Mouse (Mus musculus): ENCODE measurements around the gene Cenpf. TPM values are rescaled to one million over a fixed set of nuclear protein-coding genes. Genes with fewer than 3 reads are reported as not detected.
A peak's percentile ranks its signal among the peaks of the same experiment; 100 is the strongest.
"Not testable (repeated sequence)": the region's sequence is repeated elsewhere in the genome, so short reads cannot be mapped to it uniquely, and the experiment has no call there.

Gene Cenpf
- polyA plus RNA-seq, 1 experiment from 2014 or later: 72.6 TPM

GRCm38 (mm10) chr1:189703156-189703555 lies 15.3 kb upstream of the Cenpf start:
- no peak for ATAC-seq (replicated peaks; ENCODE audit: insufficient number of reproducible peaks, low FRiP score, low TSS enrichment)
- H3K4me1 ChIP-seq (ENCODE audit: control insufficient read depth, insufficient read depth, low read length): 0 out of 2 replicates have a peak, but pooled peaks cover 4% of the 10 kb centered on the region
- H3K9me3 ChIP-seq (replicated peaks; ENCODE audit: control insufficient read depth, low read length): no peaks in the 10 kb centered on the region
- H3K27me3 ChIP-seq (ENCODE audit: control insufficient read depth, insufficient read depth, low read length): no peaks in the 10 kb centered on the region
- no peaks in the 10 kb centered on the region for H3K36me3 ChIP-seq (ENCODE audit: control insufficient read depth, insufficient read depth, low read length)
- H3K4me2 ChIP-seq: no peak overlapping the region
- H3K4me3 ChIP-seq (ENCODE audit: low read depth, low read length): no peak overlapping the region
- 48% methylated on average over 7 of the region's 7 CpGs for WGBS (ENCODE audit: insufficient replicate concordance)
- H3K9ac ChIP-seq (ENCODE audit: low read depth, low read length): no peak overlapping the region
- no peak overlapping the region for H3K27ac ChIP-seq (ENCODE audit: low read depth, low read length)

- Histone ChIP-seq H3K27ac (ENCODE audit: low read depth, low read length) (no peak overlapping the region), H3K9me3 (replicated peaks; ENCODE audit: control insufficient read depth, low read length) (no peaks in the 10 kb centered on the region), H3K9ac (ENCODE audit: low read depth, low read length) (no peak overlapping the region), H3K4me2 (no peak overlapping the region), H3K4me3 (ENCODE audit: low read depth, low read length) (no peak overlapping the region), H3K36me3 (ENCODE audit: control insufficient read depth, insufficient read depth, low read length) (no peaks in the 10 kb centered on the region), H3K27me3 (ENCODE audit: control insufficient read depth, insufficient read depth, low read length) (no peaks in the 10 kb centered on the region), H3K4me1 (ENCODE audit: control insufficient read depth, insufficient read depth, low read length) (0 out of 2 replicates have a peak, but pooled peaks cover 4% of the 10 kb centered on the region)
- 2% methylated on average over 6 of the region's 6 CpGs for WGBS (ENCODE audit: insufficient replicate concordance)
- no peak for ATAC-seq (replicated peaks; ENCODE audit: insufficient number of reproducible peaks, low FRiP score, low TSS enrichment)
These were observed 13.1 kb upstream of the Cenpf start for GRCm38 (mm10) chr1:189700990-189701389.

- ATAC-seq (replicated peaks; ENCODE audit: insufficient number of reproducible peaks, low FRiP score, low TSS enrichment): no peak
- Histone ChIP-seq H3K4me2 (no peak overlapping the region), H3K9me3 (replicated peaks; ENCODE audit: control insufficient read depth, low read length) (no peaks in the 10 kb centered on the region), H3K27ac (ENCODE audit: low read depth, low read length) (no peak overlapping the region), H3K36me3 (ENCODE audit: control insufficient read depth, insufficient read depth, low read length) (no peaks in the 10 kb centered on the region), H3K4me1 (ENCODE audit: control insufficient read depth, insufficient read depth, low read length) (0 out of 2 replicates have a peak, but pooled peaks cover 4% of the 10 kb centered on the region), H3K4me3 (ENCODE audit: low read depth, low read length) (no peak overlapping the region), H3K27me3 (ENCODE audit: control insufficient read depth, insufficient read depth, low read length) (no peaks in the 10 kb centered on the region), H3K9ac (ENCODE audit: low read depth, low read length) (no peak overlapping the region)
- 64% methylated on average over 6 of the region's 6 CpGs for WGBS (ENCODE audit: insufficient replicate concordance)
These were observed 12.3 kb upstream of the Cenpf start for GRCm38 (mm10) chr1:189700186-189700585.

- H3K4me2 ChIP-seq: peak overlapping the region; percentile 37; the same call in 1 of the 2 replicates
- H3K9ac ChIP-seq (ENCODE audit: low read depth, low read length): no peak overlapping the region
- H3K4me3 ChIP-seq (ENCODE audit: low read depth, low read length): no peak overlapping the region
- no peaks in the 10 kb centered on the region for H3K27me3 ChIP-seq (ENCODE audit: control insufficient read depth, insufficient read depth, low read length)
- peaks cover 4% of the 10 kb centered on the region; the same call in 1 of the 2 replicates for H3K4me1 ChIP-seq (ENCODE audit: control insufficient read depth, insufficient read depth, low read length)
- no peaks in the 10 kb centered on the region for H3K9me3 ChIP-seq (replicated peaks; ENCODE audit: control insufficient read depth, low read length)
- peak; percentile 66 for ATAC-seq (replicated peaks; ENCODE audit: insufficient number of reproducible peaks, low FRiP score, low TSS enrichment)
- WGBS (ENCODE audit: insufficient replicate concordance): 26% methylated on average over 4 of the region's 4 CpGs
- H3K27ac ChIP-seq (ENCODE audit: low read depth, low read length): 0 out of 2 replicates have a peak overlapping the region, but pooled peaks have one; percentile 12
- no peaks in the 10 kb centered on the region for H3K36me3 ChIP-seq (ENCODE audit: control insufficient read depth, insufficient read depth, low read length)
These were observed 10.5 kb upstream of the Cenpf start for GRCm38 (mm10) chr1:189698416-189698815.

- peaks cover 4% of the 10 kb centered on the region; the same call in 1 of the 2 replicates for H3K4me1 ChIP-seq (ENCODE audit: control insufficient read depth, insufficient read depth, low read length)
- ATAC-seq (replicated peaks; ENCODE audit: insufficient number of reproducible peaks, low FRiP score, low TSS enrichment): peak; percentile 62; the same call in 1 of the 2 replicates
- no peak overlapping the region for H3K4me3 ChIP-seq (ENCODE audit: low read depth, low read length)
- H3K27ac ChIP-seq (ENCODE audit: low read depth, low read length): no peak overlapping the region
- no peak overlapping the region for H3K4me2 ChIP-seq
- no peaks in the 10 kb centered on the region for H3K36me3 ChIP-seq (ENCODE audit: control insufficient read depth, insufficient read depth, low read length)
- no peaks in the 10 kb centered on the region for H3K9me3 ChIP-seq (replicated peaks; ENCODE audit: control insufficient read depth, low read length)
- no peak overlapping the region for H3K9ac ChIP-seq (ENCODE audit: low read depth, low read length)
- H3K27me3 ChIP-seq (ENCODE audit: control insufficient read depth, insufficient read depth, low read length): no peaks in the 10 kb centered on the region
These were observed 7.4 kb upstream of the Cenpf start for GRCm38 (mm10) chr1:189695321-189695720.

- H3K36me3 ChIP-seq (ENCODE audit: control insufficient read depth, insufficient read depth, low read length): no peaks in the 10 kb centered on the region
- WGBS (ENCODE audit: insufficient replicate concordance): 80% methylated on average over 2 of the region's 2 CpGs
- ATAC-seq (replicated peaks; ENCODE audit: insufficient number of reproducible peaks, low FRiP score, low TSS enrichment): no peak
- H3K4me2 ChIP-seq: no peak overlapping the region
- no peak overlapping the region; the same call in 1 of the 2 replicates for H3K27ac ChIP-seq (ENCODE audit: low read depth, low read length)
- no peaks in the 10 kb centered on the region for H3K27me3 ChIP-seq (ENCODE audit: control insufficient read depth, insufficient read depth, low read length)
- H3K4me1 ChIP-seq (ENCODE audit: control insufficient read depth, insufficient read depth, low read length): peaks cover 6% of the 10 kb centered on the region; the same call in 1 of the 2 replicates
- H3K4me3 ChIP-seq (ENCODE audit: low read depth, low read length): no peak overlapping the region
- H3K9me3 ChIP-seq (replicated peaks; ENCODE audit: control insufficient read depth, low read length): no peaks in the 10 kb centered on the region
- no peak overlapping the region for H3K9ac ChIP-seq (ENCODE audit: low read depth, low read length)
These were observed 6.5 kb upstream of the Cenpf start for GRCm38 (mm10) chr1:189694391-189694790.

GRCm38 (mm10) chr1:189692442-189692841 lies 4.6 kb upstream of the Cenpf start:
- not testable (repeated sequence) for H3K4me3 ChIP-seq (ENCODE audit: low read depth, low read length); H3K4me1 ChIP-seq (ENCODE audit: control insufficient read depth, insufficient read depth, low read length); H3K27me3 ChIP-seq (ENCODE audit: control insufficient read depth, insufficient read depth, low read length); H3K4me2 ChIP-seq; H3K27ac ChIP-seq (ENCODE audit: low read depth, low read length); H3K36me3 ChIP-seq (ENCODE audit: control insufficient read depth, insufficient read depth, low read length); H3K9ac ChIP-seq (ENCODE audit: low read depth, low read length); ATAC-seq (replicated peaks; ENCODE audit: insufficient number of reproducible peaks, low FRiP score, low TSS enrichment); H3K9me3 ChIP-seq (replicated peaks; ENCODE audit: control insufficient read depth, low read length)
- 43% methylated on average over 3 of the region's 3 CpGs for WGBS (ENCODE audit: insufficient replicate concordance)

GRCm38 (mm10) chr1:189689050-189689833 lies 1.4 kb upstream of the Cenpf start:
- peak overlapping the region; percentile 72 for H3K4me2 ChIP-seq
- peak overlapping the region; percentile 95 for H3K9ac ChIP-seq (ENCODE audit: low read depth, low read length)
- ATAC-seq (replicated peaks; ENCODE audit: insufficient number of reproducible peaks, low FRiP score, low TSS enrichment): no peak
- H3K9me3 ChIP-seq (replicated peaks; ENCODE audit: control insufficient read depth, low read length): no peaks in the 10 kb centered on the region
- H3K27ac ChIP-seq (ENCODE audit: low read depth, low read length): peak overlapping the region; percentile 13
- H3K4me3 ChIP-seq (ENCODE audit: low read depth, low read length): peak overlapping the region; percentile 89
- H3K27me3 ChIP-seq (ENCODE audit: control insufficient read depth, insufficient read depth, low read length): no peaks in the 10 kb centered on the region
- 0 out of 2 replicates have a peak, but pooled peaks cover 6% of the 10 kb centered on the region for H3K36me3 ChIP-seq (ENCODE audit: control insufficient read depth, insufficient read depth, low read length)
- H3K4me1 ChIP-seq (ENCODE audit: control insufficient read depth, insufficient read depth, low read length): peaks cover 13% of the 10 kb centered on the region; the same call in 1 of the 2 replicates
- WGBS (ENCODE audit: insufficient replicate concordance): 38% methylated on average over 4 of the region's 4 CpGs

Measured in heart, embryonic 11.5 days (tissue).